Mouse (Mus musculus): ENCODE results near the gene 4930480E11Rik. TPM values are rescaled to one million over a fixed set of nuclear protein-coding genes. Genes with fewer than 3 reads are reported as not detected.
"Not testable (repeated sequence)": the region's sequence is repeated elsewhere in the genome, so short reads cannot be mapped to it uniquely, and the experiment has no call there.

4930480E11Rik gene
- not detected for total RNA-seq (2021)
- long read RNA-seq, experiment 1: 0 reads
- long read RNA-seq, experiment 2: 0 reads

GRCm38 (mm10) chrX:78369343-78369742 lies at the start of gene 4930480E11Rik:
Gene 4930480E11Rik, plus strand, starts transcription at chrX:78369643.
- no peak for DNase-seq

- not testable (repeated sequence) for DNase-seq
These were observed 33.9 kb downstream of the 4930480E11Rik start for GRCm38 (mm10) chrX:78403346-78403745.

Other genes starting within 250 kb of the 4930480E11Rik start
- gene Gm5938, start 244.2 kb upstream of the 4930480E11Rik start, total RNA-seq (2021): not detected
- gene Obp1b, start 182.9 kb upstream of the 4930480E11Rik start, total RNA-seq (2021): not detected
- not detected for gene Gm14743, start 123.7 kb upstream of the 4930480E11Rik start, total RNA-seq (2021)
- gene Prrg1, start 214.3 kb downstream of the 4930480E11Rik start, total RNA-seq (2021): 1 to 10 TPM; 3.0 to 3.4 TPM

All from adrenal gland, postnatal 36 days (tissue).